Mouse (Mus musculus) erythroblast, embryonic 14.5 days (primary cell): Measurements from ENCODE around the gene Eif4g3. TPM values are rescaled to one million over a fixed set of nuclear protein-coding genes. Genes with fewer than 3 reads are reported as not detected.

ENCODE experiments used
- H3K27me3 ChIP-seq: 2 replicates; pipeline ENCODE4 v1.6.1; 2012; ENCODE audit warnings: inconsistent platforms; ENCODE audit not compliant: control insufficient read depth
- H3K36me3 ChIP-seq: 2 replicates; pipeline ENCODE4 v1.6.1; 2012; ENCODE audit warnings: mild to moderate bottlenecking, inconsistent platforms; ENCODE audit not compliant: control insufficient read depth
- H3K4me1 ChIP-seq: 2 replicates; pipeline ENCODE4 v1.6.1; 2012; ENCODE audit warnings: inconsistent platforms; ENCODE audit not compliant: control insufficient read depth
- H3K4me3 ChIP-seq: replicated peaks from 2 replicates; pipeline ENCODE3; 2012; ENCODE audit warnings: moderate library complexity, mild to moderate bottlenecking, inconsistent platforms
- H3K9me3 ChIP-seq: 2 replicates; pipeline ENCODE4 v1.6.1; 2012; ENCODE audit warnings: low read length, inconsistent platforms, mixed read lengths; ENCODE audit not compliant: control insufficient read depth
- GATA1 ChIP-seq: IDR thresholded peaks from 2 replicates; pipeline ENCODE4 v1.6.1; 2012; ENCODE audit warnings: low read length, inconsistent platforms, mixed read lengths
- TAL1 ChIP-seq: IDR thresholded peaks from 3 replicates; pipeline ENCODE4 v1.6.1; 2012; ENCODE audit warnings: low read length, inconsistent platforms, mixed read lengths
- polyA plus RNA-seq: library from polyadenylated mRNA; stranded (reverse); fragments of >175 nt; gene quantifications from 2 replicates; pipeline ENCODE4 v1.2.3, GENCODE M21; 2012

Gene Eif4g3
- polyA plus RNA-seq, 1 experiment: 2.9 TPM

- no peak overlapping the region for H3K4me3 ChIP-seq
- H3K36me3 ChIP-seq: peaks cover 12% of the 10 kb centered on the region
- TF ChIP-seq TAL1 (no peak), GATA1 (no peak)
- peaks cover 63% of the 10 kb centered on the region for H3K27me3 ChIP-seq
- peaks cover 3% of the 10 kb centered on the region; the same call in 1 of the 2 replicates for H3K9me3 ChIP-seq
- peaks cover 15% of the 10 kb centered on the region for H3K4me1 ChIP-seq
These were observed 259.0 kb downstream of the Eif4g3 start for GRCm38 (mm10) chr4:138251819-138252218.

DNA sequence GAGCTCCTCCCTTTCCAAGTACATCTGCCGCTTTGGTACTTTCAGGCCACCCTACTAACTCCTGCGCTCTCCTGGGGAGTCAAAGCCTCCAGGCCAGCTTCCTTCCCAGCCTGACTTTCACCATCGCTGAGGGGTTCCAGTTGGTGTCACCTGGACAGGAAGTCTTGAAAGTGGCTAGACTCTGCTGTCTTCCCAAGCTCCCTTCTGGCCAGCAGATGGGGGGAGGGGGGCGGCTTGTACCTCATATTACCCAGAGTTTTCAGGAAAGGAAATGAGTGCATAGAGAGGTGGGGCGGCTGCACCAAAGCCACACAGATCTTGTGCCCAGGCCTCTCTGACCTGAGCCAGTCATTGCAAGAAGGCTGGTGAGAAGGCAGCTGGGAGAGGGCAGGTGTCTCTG, 259.4 kb downstream of the Eif4g3 start:
- peaks cover 15% of the 10 kb centered on the region for H3K4me1 ChIP-seq
- TF ChIP-seq GATA1 (no peak), TAL1 (no peak)
- H3K27me3 ChIP-seq: peaks cover 67% of the 10 kb centered on the region
- H3K9me3 ChIP-seq: peaks cover 3% of the 10 kb centered on the region; the same call in 1 of the 2 replicates
- peaks cover 8% of the 10 kb centered on the region for H3K36me3 ChIP-seq
- H3K4me3 ChIP-seq: no peak overlapping the region

GRCm38 (mm10) chr4:138257116-138257687, 264.4 kb downstream of the Eif4g3 start:
- TF ChIP-seq TAL1 (no peak), GATA1 (no peak)
- Histone ChIP-seq H3K9me3 (no peaks in the 10 kb centered on the region), H3K4me1 (peaks cover 6% of the 10 kb centered on the region), H3K36me3 (no peaks in the 10 kb centered on the region), H3K27me3 (peaks cover 62% of the 10 kb centered on the region), H3K4me3 (no peak overlapping the region)

Other genes with a start within 250 kb of the Eif4g3 start
- 0.88 and 1.2 TPM in 2 replicates for gene Alpl, start 196.6 kb upstream of the Eif4g3 start, polyA plus RNA-seq
- 0.85 and 1.1 TPM in 2 replicates for gene Ece1, start 130.8 kb upstream of the Eif4g3 start, polyA plus RNA-seq
- gene Hp1bp3, start 223.3 kb downstream of the Eif4g3 start, polyA plus RNA-seq: 2.6 and 3.9 TPM in 2 replicates